Mouse (Mus musculus): ENCODE results near the gene Tacr2.

DNA sequence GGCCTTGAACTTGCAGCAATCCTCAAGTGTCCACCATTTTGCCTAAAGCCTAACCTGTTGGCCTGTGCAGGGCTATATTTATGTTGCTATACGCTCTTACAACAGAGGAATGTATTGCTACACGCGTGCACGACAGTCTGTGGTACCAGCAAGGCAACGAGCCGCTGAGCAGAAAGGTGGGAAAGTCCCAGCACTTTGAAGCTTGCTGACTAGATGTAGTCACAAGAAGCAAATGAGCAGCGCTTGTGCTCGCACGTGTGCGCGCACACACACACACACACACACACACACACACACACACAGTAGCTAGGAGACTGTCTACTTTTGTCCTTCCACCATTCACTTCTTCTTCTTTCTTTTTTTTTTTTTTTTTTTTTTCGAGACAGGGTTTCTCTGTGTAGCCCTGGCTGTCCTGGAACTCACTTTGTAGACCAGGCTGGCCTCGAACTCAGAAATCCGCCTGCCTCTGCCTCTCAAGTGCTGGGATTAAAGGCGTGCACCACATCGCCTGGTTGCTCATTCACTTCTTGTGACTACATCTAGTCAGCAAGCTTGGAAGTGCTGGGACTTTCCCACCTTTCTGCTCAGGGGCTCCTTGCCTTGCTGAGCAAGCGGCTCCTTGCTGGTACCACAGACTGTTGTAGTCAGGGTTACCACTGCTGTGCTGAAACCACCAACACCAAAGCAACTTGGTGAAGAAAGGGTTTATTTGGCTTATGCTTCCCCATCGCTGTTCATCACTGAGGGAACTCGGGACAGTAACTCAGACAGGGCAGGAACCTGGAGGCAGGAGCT, 25.5 kb downstream of the Tacr2 start:
- TF ChIP-seq CTCF (IDR thresholded peaks at IDR 0.05; ENCODE audit: insufficient read depth, low read length) (no peak), POLR2A (IDR thresholded peaks at IDR 0.05; ENCODE audit: borderline replicate concordance, extremely low read depth, low read depth, low read length) (no peak)

Measured in lung, adult 2 months (tissue).